Mouse (Mus musculus) ZHBTc4 (cell line): ENCODE data around the gene Osbpl11.
"Not testable (repeated sequence)": the region's sequence is repeated elsewhere in the genome, so short reads cannot be mapped to it uniquely, and the experiment has no call there.

ENCODE experiments used
- DNase-seq: peaks from one replicate; pipeline ENCODE4 v3.0.0-alpha.2; 2011; ENCODE audit warnings: low read depth, low spot score

Gene Osbpl11

DNA sequence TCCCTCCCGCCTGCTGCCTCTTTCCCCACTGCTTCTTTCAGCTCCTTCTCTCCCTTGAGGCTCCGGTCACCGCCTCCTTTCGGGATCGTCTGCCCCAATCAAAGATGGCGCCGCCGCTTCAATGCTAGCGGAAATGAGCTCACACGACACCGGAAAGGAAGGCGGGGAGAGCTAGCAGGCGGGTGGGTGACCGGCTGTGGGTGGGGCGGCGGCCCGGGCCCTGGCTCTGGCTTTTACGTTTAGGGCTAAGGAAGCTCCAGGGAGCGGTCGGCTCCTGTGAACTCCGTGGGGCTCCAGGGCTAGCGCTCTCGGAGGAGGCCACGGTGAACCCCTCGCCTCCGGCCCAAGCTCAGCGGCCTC is at the start of gene Osbpl11:
Osbpl11 (plus strand) TSS at position 171 of the 360 bp plus-strand sequence.
- peak; percentile 97 for DNase-seq

DNA sequence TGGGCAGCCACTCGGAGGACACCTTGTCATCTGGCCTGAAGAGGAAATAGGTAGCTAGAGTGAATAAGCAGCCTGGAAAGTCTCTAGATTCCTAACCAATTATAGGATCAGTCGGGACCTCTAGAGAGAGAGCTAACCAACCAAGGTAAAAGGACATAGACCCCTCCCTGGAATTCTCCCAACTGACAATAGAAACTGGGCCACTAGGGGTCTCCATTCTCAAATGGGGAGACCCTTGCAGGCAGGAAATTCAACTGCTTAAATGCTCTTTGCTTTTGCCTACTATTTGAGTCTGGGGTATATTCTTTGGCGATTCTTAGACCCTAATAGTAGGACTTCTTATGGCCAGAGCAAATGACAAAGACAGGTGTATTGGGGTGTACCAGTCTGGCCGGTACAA is 49.7 kb upstream of the Osbpl11 start:
- DNase-seq: no peak

- not testable (repeated sequence) for DNase-seq
Measured at GRCm38 (mm10) chr16:33139061-33139460, 45.8 kb upstream of the Osbpl11 start.

DNA sequence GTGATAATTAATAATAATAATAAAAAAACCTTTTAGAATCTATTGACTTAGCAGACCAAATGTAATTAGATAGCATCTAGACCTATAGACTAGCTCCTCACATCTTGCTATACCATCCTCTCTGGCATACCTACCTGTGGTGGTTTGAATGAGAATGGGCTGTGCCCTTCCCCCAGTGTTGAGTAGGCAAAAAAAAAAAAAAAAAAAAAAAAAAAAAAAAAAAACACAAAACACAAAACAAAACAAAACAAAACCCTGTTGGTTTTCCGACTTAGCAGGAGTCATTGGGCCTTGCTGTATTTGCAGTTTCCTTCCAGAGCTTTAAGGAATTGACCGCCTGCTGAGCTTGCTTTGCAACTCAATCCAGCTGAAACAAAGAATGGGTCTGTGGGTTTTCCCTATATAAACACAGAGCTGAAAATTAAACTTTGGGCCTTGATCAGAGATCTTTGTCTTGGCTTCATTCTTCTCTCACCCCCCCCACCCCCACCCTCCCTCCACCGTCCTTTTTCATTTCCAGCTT is 43.1 kb upstream of the Osbpl11 start:
- DNase-seq: peak; percentile 81

- no peak for DNase-seq
Measured at GRCm38 (mm10) chr16:33143452-33143851, 41.4 kb upstream of the Osbpl11 start.

DNA sequence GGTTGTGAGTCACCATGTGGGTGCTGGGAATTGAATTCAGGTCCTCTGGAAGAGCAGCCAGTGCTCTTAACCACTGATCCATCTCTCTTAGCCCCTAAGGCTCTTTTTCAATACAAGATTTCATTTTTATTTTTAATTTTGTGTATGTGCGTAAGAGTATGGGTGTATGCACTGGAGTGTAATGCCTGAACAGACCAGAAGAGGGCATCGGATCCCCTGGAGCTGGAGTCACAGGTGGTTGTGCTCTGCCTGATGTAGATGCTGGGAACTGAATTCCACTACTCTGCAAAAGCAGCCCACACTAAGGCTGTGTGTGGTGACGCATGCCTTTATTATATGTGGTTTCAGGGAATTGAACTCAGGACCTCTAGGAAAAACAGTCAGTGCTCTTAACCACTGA is 38.7 kb upstream of the Osbpl11 start:
- DNase-seq: peak; percentile 53

- no peak for DNase-seq
Measured at GRCm38 (mm10) chr16:33148135-33148534, 36.7 kb upstream of the Osbpl11 start.

- not testable (repeated sequence) for DNase-seq
Measured at GRCm38 (mm10) chr16:33150875-33151274, 34.0 kb upstream of the Osbpl11 start.

DNA sequence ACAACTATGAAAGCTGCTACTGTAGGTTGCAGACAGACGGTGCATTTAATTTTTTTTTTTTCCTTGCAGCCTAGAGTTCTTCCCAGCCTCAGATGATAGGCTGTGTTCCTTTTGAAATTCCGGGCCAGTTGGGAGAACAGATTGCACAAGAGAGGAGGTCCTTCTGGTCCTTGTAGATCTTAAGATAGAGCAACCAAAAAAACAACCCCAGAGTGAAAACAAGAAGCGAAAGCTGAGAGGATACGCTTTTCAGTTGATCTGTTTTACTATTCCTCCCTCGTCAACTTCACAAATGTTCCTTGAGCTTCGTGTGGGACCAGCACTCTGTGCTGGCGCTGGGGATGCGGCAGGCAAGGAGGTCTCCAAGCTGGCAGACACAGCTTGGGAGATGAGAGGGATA is 33.3 kb upstream of the Osbpl11 start:
- no peak for DNase-seq

DNA sequence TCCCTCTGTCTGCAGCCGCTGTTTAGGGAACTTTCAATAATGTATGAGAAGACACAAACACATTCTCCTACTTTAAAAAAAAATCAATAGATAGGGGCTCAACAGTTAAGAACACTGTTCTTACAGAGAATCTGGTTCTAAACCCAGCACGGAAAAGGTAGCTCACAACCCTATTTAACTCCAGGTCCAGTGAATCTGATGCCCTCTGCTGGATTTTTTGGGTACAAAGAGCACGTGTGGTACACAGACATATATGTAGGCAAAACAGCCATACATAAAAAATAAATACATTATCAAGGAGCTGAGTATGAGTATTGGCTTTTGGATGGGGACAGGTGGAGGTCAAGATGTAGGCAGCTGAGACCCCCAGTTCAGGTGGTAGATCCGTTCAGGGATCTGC is 29.9 kb upstream of the Osbpl11 start:
- peak; percentile 56 for DNase-seq

GRCm38 (mm10) chr16:33158006-33158405 is 26.9 kb upstream of the Osbpl11 start:
- DNase-seq: peak; percentile 38

- no peak for DNase-seq
Measured at GRCm38 (mm10) chr16:33158590-33159071, 26.2 kb upstream of the Osbpl11 start.

- no peak for DNase-seq
Measured at GRCm38 (mm10) chr16:33159363-33159762, 25.5 kb upstream of the Osbpl11 start.

DNA sequence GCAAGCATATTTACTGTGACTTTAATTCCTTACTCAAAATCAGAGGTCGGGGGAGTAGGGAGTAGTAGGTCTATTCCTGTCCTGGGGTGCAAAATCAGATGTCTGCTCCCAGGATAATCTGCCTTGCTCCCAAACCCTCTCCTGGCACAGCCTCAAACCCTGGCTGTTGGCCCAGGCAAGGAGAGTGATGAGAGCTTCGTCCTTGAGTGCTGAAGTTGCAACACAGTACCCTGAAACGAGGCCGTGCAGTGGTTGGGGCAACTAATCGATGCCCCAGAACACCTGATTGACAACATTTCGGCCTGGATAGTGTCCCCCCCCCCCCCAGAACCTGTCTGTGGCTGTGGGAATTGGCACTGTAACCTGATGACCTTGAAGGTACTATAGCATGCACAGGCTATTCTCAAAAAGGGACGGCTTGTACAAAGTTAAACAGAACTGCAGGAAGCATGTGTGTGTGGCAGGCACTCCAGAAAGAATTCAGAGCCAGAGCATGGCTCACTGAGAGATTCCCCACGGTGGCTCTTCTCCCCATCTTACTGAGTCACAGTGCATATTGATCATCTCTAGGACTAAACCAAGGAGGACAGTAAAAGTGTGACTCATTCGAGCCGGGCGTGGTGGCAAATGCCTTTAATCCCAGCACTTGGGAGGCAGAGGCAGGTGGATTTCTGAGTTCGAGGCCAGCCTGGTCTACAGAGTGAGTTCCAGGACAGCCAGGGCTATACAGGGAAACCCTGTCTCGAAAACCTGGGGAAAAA is 21.4 kb upstream of the Osbpl11 start:
- DNase-seq: no peak

GRCm38 (mm10) chr16:33166284-33166683 is 18.6 kb upstream of the Osbpl11 start:
- peak; percentile 89 for DNase-seq

DNA sequence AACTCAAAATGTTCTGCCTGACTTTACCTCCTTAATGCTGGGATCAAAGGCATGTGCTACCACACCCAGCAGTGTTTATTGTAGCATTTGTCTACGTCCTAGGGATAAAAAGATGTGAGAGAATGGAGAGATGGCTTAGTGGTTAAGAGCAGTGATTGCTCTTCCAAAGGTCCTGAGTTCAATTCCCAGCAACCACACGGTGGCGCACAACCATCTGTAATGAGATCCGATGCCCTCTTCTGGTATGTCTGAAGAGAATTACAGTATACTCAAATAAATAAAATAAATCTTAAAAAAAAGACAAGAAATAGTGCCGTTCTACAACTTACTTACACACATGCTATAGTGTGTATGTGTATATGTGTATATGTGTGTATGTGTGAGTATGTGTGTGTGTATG is 17.3 kb upstream of the Osbpl11 start:
- peak; percentile 51 for DNase-seq

GRCm38 (mm10) chr16:33169471-33170034 is 15.3 kb upstream of the Osbpl11 start:
- DNase-seq: no peak

DNA sequence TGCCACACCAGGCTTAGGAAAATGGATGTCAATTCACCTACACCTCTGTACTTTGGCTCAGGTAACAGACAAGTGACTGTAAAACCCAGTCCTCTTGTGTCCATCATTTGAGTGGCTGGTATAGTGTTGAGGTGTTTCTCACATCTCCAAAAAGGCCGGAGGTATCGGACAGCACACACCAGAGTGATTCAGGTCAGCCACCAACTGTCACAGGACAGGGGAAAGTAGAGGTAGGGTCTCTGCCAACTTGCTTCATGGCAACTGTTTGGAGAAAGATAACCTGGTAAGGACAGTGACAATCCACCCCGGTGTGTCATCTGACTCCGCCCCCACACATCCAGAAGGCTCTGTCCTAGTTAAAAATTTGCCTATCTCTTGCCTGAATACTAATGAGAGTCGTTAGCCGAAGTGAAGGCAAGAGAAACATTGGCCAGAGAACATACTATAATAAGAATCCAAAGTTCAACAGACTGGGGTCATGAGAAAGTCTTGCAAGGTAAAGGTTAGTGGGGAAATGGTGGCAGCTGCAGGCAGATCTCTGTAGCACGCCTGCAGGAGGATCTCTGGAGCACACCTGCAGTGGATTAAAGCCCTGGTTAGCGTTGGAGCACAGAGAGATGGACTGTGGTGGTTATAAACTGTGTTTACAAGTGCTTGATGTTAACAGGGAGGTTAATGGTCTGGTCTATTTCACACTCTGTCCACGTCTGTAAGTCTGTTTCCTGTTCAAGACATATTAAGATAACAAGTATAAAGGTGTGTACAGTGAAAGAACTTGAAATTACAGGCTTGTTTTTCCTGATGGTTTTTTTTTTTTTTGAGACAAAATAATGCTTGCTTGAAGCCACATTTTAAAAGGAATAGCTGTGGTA is 13.9 kb upstream of the Osbpl11 start:
- no peak for DNase-seq

GRCm38 (mm10) chr16:33171800-33172199 is 13.1 kb upstream of the Osbpl11 start:
- no peak for DNase-seq

DNA sequence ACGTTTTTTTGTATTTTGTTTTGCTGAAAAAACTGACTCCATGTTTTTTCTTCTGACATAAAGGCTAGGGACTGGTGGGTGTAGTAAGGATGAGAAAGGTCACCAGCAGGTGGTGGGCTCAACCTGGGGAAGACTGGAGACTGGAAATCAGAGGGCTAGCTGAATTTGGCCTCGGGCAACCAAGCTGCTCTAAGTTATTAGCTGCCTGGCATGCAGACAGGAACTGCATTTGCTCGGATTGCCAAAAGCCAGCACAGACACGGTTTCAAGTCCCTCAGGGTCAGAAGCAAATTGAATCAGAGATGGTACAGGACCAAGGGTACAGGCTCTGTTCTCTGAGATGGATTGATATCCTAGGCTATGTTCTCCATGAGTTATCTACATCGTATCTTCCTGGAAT is 11.7 kb upstream of the Osbpl11 start:
- DNase-seq: no peak

DNA sequence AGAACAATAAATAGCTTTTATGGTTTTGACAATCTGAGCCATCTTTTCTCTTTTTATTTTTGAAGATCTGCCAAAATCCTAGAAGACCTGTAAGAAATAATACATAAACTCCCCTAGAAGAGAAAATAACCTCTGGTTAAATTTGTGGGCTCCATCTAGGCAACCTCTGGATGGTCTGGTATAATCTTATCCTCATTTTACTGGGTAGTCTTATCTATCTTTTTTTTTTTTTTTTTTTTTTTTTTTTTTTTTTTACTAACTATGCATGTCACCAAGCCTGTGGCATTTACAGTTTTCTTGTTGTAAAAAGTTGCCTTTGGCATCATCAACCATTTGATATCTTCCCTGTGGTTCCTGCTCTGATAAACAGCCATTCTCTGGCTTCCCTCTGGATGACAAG is 10.2 kb upstream of the Osbpl11 start:
- DNase-seq: no peak

DNA sequence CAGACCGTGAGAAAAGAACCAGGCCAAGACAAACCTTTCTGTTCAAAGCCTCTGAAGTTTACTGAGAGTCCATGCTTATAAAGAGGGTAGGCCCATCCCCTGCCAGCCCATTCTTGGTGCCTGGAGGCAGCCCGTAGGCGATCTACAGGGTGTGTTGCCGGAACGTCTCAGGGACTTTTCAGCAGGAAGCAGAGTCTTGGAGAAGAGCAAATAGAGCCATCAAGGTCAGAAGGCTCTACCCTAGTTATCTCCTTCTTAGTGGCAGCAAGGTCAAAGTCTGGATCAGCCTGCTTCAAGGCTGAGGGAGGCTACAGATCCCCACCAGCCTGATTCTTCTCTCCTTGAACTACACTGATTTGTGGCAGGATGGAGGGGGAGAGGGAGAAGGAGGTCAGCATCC is 8.0 kb upstream of the Osbpl11 start:
- peak; percentile 91 for DNase-seq
